Mouse (Mus musculus) ES-E14 (cell line): ENCODE measurements around the gene Mrm2. TPM values are rescaled to one million over a fixed set of nuclear protein-coding genes. Genes with fewer than 3 reads are reported as not detected.

Source experiments
- DNase-seq: peaks from one replicate; pipeline ENCODE4 v3.0.0-alpha.2; 2013; ENCODE audit warnings: low read depth, low spot score
- H3K27ac ChIP-seq: 2 replicates; pipeline ENCODE4 v1.5.1; 2012; ENCODE audit warnings: low read depth, mild to moderate bottlenecking, low read length, moderate library complexity, mixed read lengths; ENCODE audit not compliant: poor library complexity, insufficient read depth, severe bottlenecking
- H3K36me3 ChIP-seq: 2 replicates; pipeline ENCODE4 v1.6.1; 2012; ENCODE audit warnings: mild to moderate bottlenecking, low read length, moderate library complexity, mixed read lengths; ENCODE audit not compliant: control insufficient read depth, poor library complexity, insufficient read depth, severe bottlenecking
- H3K4me1 ChIP-seq, 2 experiments: fragments of 150-350 bp in 1 of 2; sonication (generic) in 1 of 2; 2 replicates each; pipeline ENCODE4 v1.6.1; 2012; ENCODE audit warnings: low read length in 2 of 2, mild to moderate bottlenecking in 1 of 2, mixed read lengths in 1 of 2; ENCODE audit not compliant: control insufficient read depth in 2 of 2, insufficient read depth in 2 of 2, poor library complexity in 1 of 2
- H3K4me3 ChIP-seq, 2 experiments: fragments of 150-350 bp in 1 of 2; sonication (generic) in 1 of 2; 2 replicates each; pipeline ENCODE4 v1.5.1; 2012; ENCODE audit warnings: low read length in 2 of 2, low read depth in 1 of 2, mild to moderate bottlenecking in 1 of 2, mixed read lengths in 1 of 2; ENCODE audit not compliant: insufficient read depth in 1 of 2, poor library complexity in 1 of 2, severe bottlenecking in 1 of 2
- H3K9ac ChIP-seq: 2 replicates; pipeline ENCODE4 v1.6.1; 2012; ENCODE audit warnings: low read depth, mild to moderate bottlenecking, low read length, mixed read lengths; ENCODE audit not compliant: poor library complexity, insufficient read depth, severe bottlenecking
- H3K9me3 ChIP-seq: fragments of 150-350 bp; sonication (generic); 2 replicates; pipeline ENCODE4 v1.6.1; 2012; ENCODE audit warnings: low read depth, mild to moderate bottlenecking, low read length; ENCODE audit not compliant: control insufficient read depth, insufficient read depth
- CHD2 ChIP-seq: IDR thresholded peaks from 2 replicates; pipeline ENCODE4 v1.6.1; 2014; ENCODE audit warnings: mild to moderate bottlenecking, low read depth, low read length, inconsistent platforms
- HCFC1 ChIP-seq: IDR thresholded peaks from 2 replicates; pipeline ENCODE4 v1.6.1; 2012; ENCODE audit warnings: low read length, inconsistent platforms, borderline replicate concordance; ENCODE audit not compliant: insufficient read depth
- MAFK ChIP-seq: IDR thresholded peaks from 2 replicates; pipeline ENCODE4 v1.6.1; 2014; ENCODE audit warnings: mild to moderate bottlenecking, low read depth, low read length, inconsistent platforms; ENCODE audit not compliant: insufficient read depth
- ZC3H11A ChIP-seq: IDR thresholded peaks from 2 replicates; pipeline ENCODE4 v1.6.1; 2012; ENCODE audit warnings: low read depth, mild to moderate bottlenecking, inconsistent platforms, low read length, borderline replicate concordance
- ZNF384 ChIP-seq: IDR thresholded peaks from 2 replicates; pipeline ENCODE4 v1.6.1; 2012; ENCODE audit warnings: low read depth, low read length, inconsistent platforms
- in situ Hi-C, 2 experiments: fragments of 600-800 bp; cut with MboI; formaldehyde crosslinking; loops; one replicate each; pipeline ENCODE4 v1.15.1; 2025; ENCODE audit warnings: low sequenced_read_pairs in 2 of 2, inconsistent platforms in 1 of 2; ENCODE audit not compliant: unreplicated experiment in 2 of 2
- total RNA-seq: library from RNA; depleted of rRNA; stranded (reverse); fragments of 300-350 nt; gene quantifications from 2 replicates; pipeline ENCODE4 v1.2.3, GENCODE M21; 2012; rRNA removed

The Mrm2 gene
- total RNA-seq, 1 experiment: 14.6 TPM

DNA sequence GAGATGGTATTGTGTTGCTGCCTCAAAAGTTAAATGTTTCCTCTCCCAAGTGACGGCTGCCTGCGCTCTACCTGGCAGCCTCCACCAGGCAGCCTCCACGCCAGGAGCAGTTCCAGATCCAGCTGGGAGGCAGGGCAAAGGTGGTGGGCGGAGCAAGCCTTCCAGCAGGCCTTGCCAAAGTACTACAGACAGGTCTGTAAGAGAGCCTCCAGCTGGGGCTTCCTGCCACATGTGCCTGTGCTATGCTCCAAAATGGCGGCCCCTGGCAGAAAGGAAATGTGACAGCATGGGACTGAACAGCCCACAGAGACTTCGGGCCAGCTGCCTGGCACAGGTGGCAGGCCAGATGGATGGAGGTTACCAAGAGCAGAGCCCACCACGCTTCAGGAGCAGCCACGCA lies 49.3 kb downstream of the Mrm2 start:
- DNase-seq: peak; percentile 63
- in situ Hi-C loops: loop anchor here in 1 of 2 experiments (25.0 kb wide), 1 partner anchor 445 kb away; the partner anchor contains the start of genes Gm26938 and Psmg3
- Histone ChIP-seq H3K4me1 (peaks cover 6 to 17% of the 10 kb centered on the region in 2 experiments), H3K36me3 (peaks cover 10% of the 10 kb centered on the region; the same call in 1 of the 2 replicates), H3K4me3 (peak overlapping the region; percentile 33 to 58), H3K9me3 (no peaks in the 10 kb centered on the region), H3K27ac (0 out of 2 replicates have a peak overlapping the region, but pooled peaks have one; percentile 9), H3K9ac (peak overlapping the region; percentile 33; the same call in 1 of the 2 replicates)
- TF ChIP-seq ZNF384 (no peak), ZC3H11A (peak; percentile 2; the same call in 1 of the 2 replicates)

DNA sequence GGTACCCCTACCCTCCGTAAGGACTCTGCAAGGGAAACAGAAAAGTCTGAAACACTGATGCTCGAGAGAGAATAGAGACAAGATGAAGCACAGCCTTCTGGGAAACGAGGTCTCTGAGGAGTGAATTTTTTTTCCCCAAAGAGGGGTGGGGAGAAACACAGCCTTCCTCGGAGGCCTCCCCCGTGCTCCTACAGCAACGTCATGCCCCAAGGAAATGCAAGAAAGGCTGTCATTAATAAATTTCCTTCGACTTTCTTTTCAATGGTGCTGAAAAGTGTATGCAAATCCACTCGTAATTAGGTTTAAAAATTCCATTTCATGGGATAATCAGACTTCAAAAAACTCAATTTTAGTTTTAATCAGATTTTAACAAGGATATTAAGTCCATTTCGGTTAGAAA lies 51.5 kb downstream of the Mrm2 start:
- no peak for TF ChIP-seq ZNF384
- no peak for TF ChIP-seq MAFK
- no peak for TF ChIP-seq CHD2
- TF ChIP-seq HCFC1: no peak
- no peak for TF ChIP-seq ZC3H11A
- Histone ChIP-seq H3K36me3 (peaks cover 13% of the 10 kb centered on the region; the same call in 1 of the 2 replicates), H3K9ac (no peak overlapping the region), H3K27ac (no peak overlapping the region), H3K4me1 (peaks cover 6 to 17% of the 10 kb centered on the region in 2 experiments), H3K4me3 (no peak overlapping the region), H3K9me3 (no peaks in the 10 kb centered on the region)
- in situ Hi-C loops: loop anchor here in 1 of 2 experiments (25.0 kb wide), 1 partner anchor 443 kb away; the partner anchor contains the start of genes Gm26938 and Psmg3
- DNase-seq: no peak

Other genes with a start within 250 kb of the Mrm2 start
- gene Mad1l1, start 10.3 kb downstream of the Mrm2 start, total RNA-seq: 47.2 and 47.3 TPM in 2 replicates
- 49.6 and 67.7 TPM in 2 replicates for gene Nudt1, start 10.2 kb downstream of the Mrm2 start, total RNA-seq
- 27.9 and 41.4 TPM in 2 replicates for gene Snx8, start 57.4 kb upstream of the Mrm2 start, total RNA-seq
- gene Eif3b, start 87.4 kb upstream of the Mrm2 start, total RNA-seq: 196 and 273 TPM in 2 replicates
- gene Gm4869, start 113.7 kb upstream of the Mrm2 start, total RNA-seq: 0.05 and 0.13 TPM in 2 replicates
- 34.8 and 35.9 TPM in 2 replicates for gene Chst12, start 173.7 kb upstream of the Mrm2 start, total RNA-seq
- 0.89 TPM in 1 of 2 replicates, not detected in the other for gene Grifin, start 233.2 kb upstream of the Mrm2 start, total RNA-seq